Mouse (Mus musculus): Measurements from ENCODE around the gene 1500009C09Rik. TPM values are rescaled to one million over a fixed set of nuclear protein-coding genes. Genes with fewer than 3 reads are reported as not detected.

1500009C09Rik gene
- 0.08 TPM in 1 of 2 replicates, not detected in the other for polyA plus RNA-seq (2015; fragmentation: Nextera tagmentation; extraction: Ambion mirVana)

DNA sequence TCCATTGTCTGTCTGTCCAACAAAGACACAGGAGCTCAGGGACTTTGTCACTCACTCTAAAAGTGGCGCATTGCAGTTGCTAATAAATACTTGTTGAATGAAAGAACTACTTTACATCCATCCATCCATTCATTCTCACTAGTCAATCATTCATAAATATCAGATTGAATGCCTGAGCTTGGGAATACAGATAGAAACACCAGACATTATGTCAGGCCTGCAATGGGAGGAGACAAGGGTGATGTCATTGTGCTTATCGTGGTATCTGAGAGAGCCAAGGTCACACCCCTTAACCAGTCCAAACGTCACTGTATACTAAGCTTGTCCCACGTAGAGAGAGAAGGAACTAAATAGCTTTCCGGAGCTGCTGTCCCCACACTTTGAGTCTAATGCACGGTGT is at the start of gene 1500009C09Rik:
Gene 1500009C09Rik, plus strand, starts transcription at position 301 of the 400 bp plus-strand sequence.
- H3K27me3 ChIP-seq (replicated peaks), result 0 out of 2 replicates have a peak, but pooled peaks cover 2% of the 10 kb centered on the region
- no peak within 1 kb of the TSS for H3K4me3 ChIP-seq (replicated peaks)
- H3K9me3 ChIP-seq, result no peaks in the 10 kb centered on the region
- no peak within 1 kb of the TSS for H3K4me2 ChIP-seq
- 78% methylated on average over 6 of the region's 6 CpGs for WGBS
- H3K36me3 ChIP-seq, result no peaks in the 10 kb centered on the region
- ATAC-seq (ENCODE audit: insufficient read depth, low FRiP score, low read depth), result no peak
- 0 out of 2 replicates have a peak, but pooled peaks cover 3% of the 10 kb centered on the region for H3K4me1 ChIP-seq
- no peak within 1 kb of the TSS for H3K9ac ChIP-seq
- no peak within 1 kb of the TSS for H3K27ac ChIP-seq

DNA sequence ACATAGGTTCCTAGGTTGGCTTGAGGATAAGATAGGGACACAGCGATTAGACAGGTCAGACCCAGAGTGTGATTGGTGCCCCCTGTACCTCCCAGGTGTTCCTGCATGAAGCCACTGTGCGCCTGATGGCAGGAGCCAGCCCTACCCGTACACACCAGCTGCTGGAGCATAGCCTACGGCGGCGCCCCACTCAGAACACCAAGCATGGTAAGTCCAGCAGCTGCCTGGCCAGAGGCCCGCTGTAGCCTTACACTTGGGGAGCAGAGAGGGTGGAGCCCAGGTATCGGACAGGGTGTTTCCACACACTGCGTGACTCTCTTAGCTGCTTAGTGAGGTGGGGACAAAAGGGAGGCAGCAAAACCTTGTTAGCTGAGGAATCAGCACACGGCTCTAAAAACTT is 49.1 kb upstream of the 1500009C09Rik start:
- no peak overlapping the region for H3K4me2 ChIP-seq
- H3K9ac ChIP-seq, result no peak overlapping the region
- 83% methylated on average over 10 of the region's 10 CpGs for WGBS
- no peak for ATAC-seq (ENCODE audit: insufficient read depth, low FRiP score, low read depth)
- no peak overlapping the region for H3K27ac ChIP-seq
- peaks cover 67% of the 10 kb centered on the region for H3K36me3 ChIP-seq
- peaks cover 13% of the 10 kb centered on the region for H3K4me1 ChIP-seq
- no peak overlapping the region for H3K4me3 ChIP-seq (replicated peaks)
- no peaks in the 10 kb centered on the region for H3K9me3 ChIP-seq
- peaks cover 34% of the 10 kb centered on the region for H3K27me3 ChIP-seq (replicated peaks)

DNA sequence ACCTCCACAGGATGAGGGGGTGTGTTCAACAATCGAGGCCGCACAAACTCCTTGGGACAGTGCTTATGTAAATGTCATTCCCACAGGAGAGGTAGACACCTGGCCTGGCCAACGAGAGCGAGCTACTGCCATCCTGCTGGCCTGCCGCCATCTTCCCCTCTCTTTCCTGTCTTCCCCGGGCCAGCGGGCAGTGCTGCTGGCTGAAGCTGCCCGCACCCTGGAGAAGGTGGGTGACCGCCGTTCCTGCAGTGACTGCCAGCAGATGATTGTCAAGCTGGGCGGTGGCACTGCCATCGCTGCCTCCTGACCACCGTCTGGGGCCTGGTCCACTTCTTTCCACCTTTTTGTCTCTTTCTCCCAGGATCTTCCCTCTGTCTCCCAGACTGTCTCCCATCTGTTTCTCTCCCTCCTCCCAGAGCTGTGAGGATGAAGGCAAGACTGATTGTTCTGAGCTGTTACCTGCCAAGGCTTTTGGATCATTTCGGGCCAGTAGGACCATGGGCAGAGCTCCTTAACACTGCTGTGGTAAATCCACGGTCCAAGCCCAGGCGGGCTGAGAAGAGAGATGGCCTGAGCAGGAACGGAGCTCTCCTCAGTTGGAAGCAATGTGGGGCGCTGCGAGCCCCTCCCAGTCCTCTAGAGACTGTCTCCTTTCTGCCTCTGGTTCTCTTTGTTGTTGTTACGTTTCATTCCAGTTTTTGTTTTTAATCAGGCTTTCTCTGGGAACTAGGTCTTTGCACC is 48.4 kb upstream of the 1500009C09Rik start:
- WGBS, result 87% methylated on average over 20 of the region's 20 CpGs
- no peak for ATAC-seq (ENCODE audit: insufficient read depth, low FRiP score, low read depth)

DNA sequence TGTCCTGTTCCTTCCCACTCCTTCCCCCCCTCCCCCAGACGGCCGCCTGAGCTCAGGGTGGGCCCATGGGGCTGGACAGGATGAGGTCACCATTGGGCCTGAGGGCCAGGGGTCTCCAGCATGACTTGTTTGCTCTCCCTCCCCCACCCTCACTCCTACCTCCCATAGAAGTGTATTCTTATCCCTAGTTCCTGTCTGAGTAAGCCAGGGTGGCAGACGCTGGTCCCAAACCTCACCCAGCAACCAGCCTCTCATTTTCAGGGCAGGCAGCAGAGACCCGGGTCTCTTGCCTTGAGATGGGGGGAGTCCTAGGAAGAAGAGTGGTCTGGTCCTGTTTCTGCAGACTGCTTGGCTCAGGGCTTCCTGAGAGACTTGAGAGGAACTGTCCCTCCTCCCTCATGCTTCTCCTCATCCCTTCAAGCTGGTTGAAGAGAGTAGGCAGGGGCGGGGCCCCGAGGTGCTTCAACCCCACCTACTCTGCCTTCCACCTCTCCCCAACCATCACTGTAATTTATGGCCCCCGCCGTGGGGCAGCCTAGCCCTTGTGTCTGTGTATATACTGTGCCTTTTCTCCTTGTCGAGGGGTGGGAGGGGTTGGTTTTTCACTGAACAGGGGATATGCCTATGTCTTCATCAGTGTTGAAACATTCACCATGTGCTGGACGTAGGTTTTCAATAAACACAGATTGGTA is 47.4 kb upstream of the 1500009C09Rik start:
- no peak for ATAC-seq (ENCODE audit: insufficient read depth, low FRiP score, low read depth)
- Histone ChIP-seq H3K4me1 (peaks cover 13% of the 10 kb centered on the region), H3K27me3 (replicated peaks) (peaks cover 42% of the 10 kb centered on the region), H3K9ac (no peak overlapping the region), H3K4me2 (no peak overlapping the region), H3K9me3 (no peaks in the 10 kb centered on the region), H3K27ac (no peak overlapping the region), H3K4me3 (replicated peaks) (no peak overlapping the region), H3K36me3 (peaks cover 51% of the 10 kb centered on the region)
- 49% methylated on average over 10 of the region's 10 CpGs for WGBS

More for the DNA sequence above, 48.4 kb upstream of the 1500009C09Rik start:
- H3K27ac ChIP-seq, result no peak overlapping the region
- H3K4me3 ChIP-seq (replicated peaks), result no peak overlapping the region
- no peak overlapping the region for H3K4me2 ChIP-seq
- peaks cover 39% of the 10 kb centered on the region for H3K27me3 ChIP-seq (replicated peaks)
- H3K36me3 ChIP-seq, result peaks cover 62% of the 10 kb centered on the region
- H3K9ac ChIP-seq, result no peak overlapping the region
- H3K4me1 ChIP-seq, result peaks cover 13% of the 10 kb centered on the region
- H3K9me3 ChIP-seq, result no peaks in the 10 kb centered on the region

DNA sequence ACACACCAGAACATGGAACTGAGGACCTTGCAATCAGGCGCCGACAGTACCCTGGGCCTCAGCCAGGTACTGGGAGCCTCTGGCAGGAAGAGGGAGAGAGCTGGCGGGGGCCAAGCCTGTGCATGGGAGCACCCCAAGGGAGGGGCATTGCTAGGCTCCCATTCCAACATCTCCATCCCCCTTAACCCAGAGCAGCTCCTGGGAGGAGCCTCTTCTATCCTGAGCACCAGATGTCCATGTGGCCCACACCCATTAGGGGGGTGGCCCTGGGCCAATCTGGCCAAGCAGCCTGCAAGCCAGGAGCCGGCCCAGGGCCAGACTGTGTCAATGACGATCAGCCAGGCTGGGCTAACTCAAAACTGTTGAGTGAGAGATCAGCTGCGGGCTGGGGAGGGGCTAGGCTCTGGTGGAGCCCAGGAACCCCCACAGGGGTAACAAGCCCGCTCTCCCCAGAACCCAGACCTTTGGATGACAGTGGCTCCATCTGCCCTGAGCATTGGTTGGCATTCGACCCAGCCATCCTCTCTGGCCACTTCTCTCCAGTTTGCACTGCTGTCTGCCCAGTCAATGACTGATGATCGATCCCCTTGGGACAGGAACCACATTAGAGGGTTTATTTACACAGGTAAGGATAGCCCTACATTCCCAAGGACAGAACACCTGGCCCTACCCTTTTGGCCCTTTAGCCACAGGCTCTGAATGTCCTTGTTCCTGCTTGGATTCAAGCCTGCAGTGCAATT is 45.7 kb upstream of the 1500009C09Rik start:
- Histone ChIP-seq H3K4me1 (peaks cover 15% of the 10 kb centered on the region), H3K9me3 (no peaks in the 10 kb centered on the region), H3K4me3 (replicated peaks) (no peak overlapping the region), H3K9ac (no peak overlapping the region), H3K36me3 (peaks cover 37% of the 10 kb centered on the region), H3K27me3 (replicated peaks) (peaks cover 59% of the 10 kb centered on the region), H3K4me2 (peak overlapping the region; percentile 27; the same call in 1 of the 2 replicates), H3K27ac (no peak overlapping the region)
- 42% methylated on average over 9 of the region's 9 CpGs for WGBS
- peak; percentile 72 for ATAC-seq (ENCODE audit: insufficient read depth, low FRiP score, low read depth)

DNA sequence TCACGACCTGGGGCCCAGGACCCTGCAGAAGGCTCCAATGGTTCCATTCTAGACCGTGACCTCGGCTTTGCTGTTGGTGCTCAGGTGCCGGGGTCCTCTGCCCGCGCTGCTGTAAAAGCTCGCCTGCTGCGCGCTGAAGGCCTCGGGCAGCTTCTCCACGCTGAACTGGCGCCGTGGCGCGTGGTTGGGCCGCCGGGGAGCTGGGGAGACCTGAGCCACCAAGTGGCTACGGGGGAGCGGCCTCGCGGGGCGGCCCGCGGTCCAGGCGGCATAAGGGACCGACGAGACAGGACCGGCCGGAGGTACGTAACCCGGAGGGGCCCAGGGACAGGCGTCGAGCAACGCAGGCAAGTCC is 45.1 kb upstream of the 1500009C09Rik start:
- ATAC-seq (ENCODE audit: insufficient read depth, low FRiP score, low read depth), result no peak
- WGBS, result 20% methylated on average over 34 of the region's 34 CpGs
- peaks cover 64% of the 10 kb centered on the region for H3K27me3 ChIP-seq (replicated peaks)
- peaks cover 33% of the 10 kb centered on the region for H3K36me3 ChIP-seq
- peaks cover 21% of the 10 kb centered on the region for H3K4me1 ChIP-seq
- peak overlapping the region; percentile 27 for H3K4me2 ChIP-seq
- H3K9ac ChIP-seq, result no peak overlapping the region
- H3K9me3 ChIP-seq, result no peaks in the 10 kb centered on the region
- no peak overlapping the region for H3K4me3 ChIP-seq (replicated peaks)
- H3K27ac ChIP-seq, result no peak overlapping the region

DNA sequence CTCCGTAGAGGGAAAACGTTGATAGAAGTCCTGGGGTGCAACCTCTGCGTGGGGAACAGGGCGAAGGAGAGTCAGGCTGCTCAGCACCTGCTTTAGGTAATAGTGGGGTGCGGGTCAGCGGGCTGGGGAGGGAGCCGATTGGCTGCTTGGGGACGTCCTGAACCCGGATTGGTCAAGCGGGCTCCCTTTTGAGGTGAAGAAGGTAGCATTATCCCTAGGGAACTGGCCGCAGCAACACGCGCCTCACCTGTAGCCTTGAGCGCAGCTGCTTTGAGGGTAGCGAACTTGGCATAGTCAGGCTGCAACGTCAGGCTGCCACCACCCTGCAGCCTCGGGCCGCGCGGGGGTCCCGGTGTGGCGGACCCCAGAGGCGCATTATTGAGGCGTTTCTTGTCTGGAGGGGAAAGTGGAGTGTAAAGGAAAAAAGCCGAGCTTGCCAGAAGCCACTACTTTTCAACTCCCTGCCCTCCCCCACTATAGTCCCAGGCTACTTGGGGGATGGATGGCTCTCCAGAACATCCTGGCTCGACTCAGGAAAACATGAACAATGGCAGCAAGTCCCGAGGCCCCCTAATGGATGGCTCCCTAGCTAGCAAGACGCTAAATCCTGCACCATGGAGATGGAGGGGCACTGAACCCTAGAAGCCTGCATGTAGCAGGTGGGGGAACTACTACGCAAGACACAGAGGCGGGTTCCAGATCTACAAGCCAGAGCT is 44.5 kb upstream of the 1500009C09Rik start:
- no peaks in the 10 kb centered on the region for H3K9me3 ChIP-seq
- peaks cover 70% of the 10 kb centered on the region for H3K27me3 ChIP-seq (replicated peaks)
- no peak for ATAC-seq (ENCODE audit: insufficient read depth, low FRiP score, low read depth)
- no peak overlapping the region for H3K4me3 ChIP-seq (replicated peaks)
- H3K4me1 ChIP-seq, result peaks cover 27% of the 10 kb centered on the region
- peak overlapping the region; percentile 27 for H3K4me2 ChIP-seq
- H3K9ac ChIP-seq, result no peak overlapping the region
- WGBS, result 30% methylated on average over 30 of the region's 30 CpGs
- peaks cover 29% of the 10 kb centered on the region for H3K36me3 ChIP-seq
- no peak overlapping the region for H3K27ac ChIP-seq

DNA sequence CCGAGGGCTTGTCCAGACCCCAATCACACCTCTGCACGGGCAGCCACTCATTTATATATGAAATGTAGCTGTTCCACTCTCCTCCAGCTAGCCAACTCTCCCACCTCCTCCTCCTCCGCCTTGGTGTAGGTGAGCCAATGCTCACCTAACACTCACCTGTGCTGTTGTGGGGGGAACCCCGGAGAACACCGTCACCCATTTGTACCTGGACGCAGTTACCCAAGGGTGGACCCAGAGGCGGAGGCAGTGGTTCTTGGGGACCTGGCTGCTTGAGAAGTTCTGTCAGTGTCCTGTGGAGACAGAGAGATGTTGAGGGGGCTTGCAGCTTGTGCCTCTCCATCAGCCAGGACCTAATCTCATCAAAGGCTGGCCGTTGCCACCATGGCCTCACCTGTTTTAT is 43.9 kb upstream of the 1500009C09Rik start:
- Histone ChIP-seq H3K36me3 (peaks cover 22% of the 10 kb centered on the region), H3K9me3 (no peaks in the 10 kb centered on the region), H3K4me3 (replicated peaks) (no peak overlapping the region), H3K27me3 (replicated peaks) (peaks cover 77% of the 10 kb centered on the region), H3K4me1 (peaks cover 29% of the 10 kb centered on the region), H3K9ac (no peak overlapping the region), H3K27ac (no peak overlapping the region), H3K4me2 (no peak overlapping the region)
- no peak for ATAC-seq (ENCODE audit: insufficient read depth, low FRiP score, low read depth)
- WGBS, result 83% methylated on average over 8 of the region's 8 CpGs

DNA sequence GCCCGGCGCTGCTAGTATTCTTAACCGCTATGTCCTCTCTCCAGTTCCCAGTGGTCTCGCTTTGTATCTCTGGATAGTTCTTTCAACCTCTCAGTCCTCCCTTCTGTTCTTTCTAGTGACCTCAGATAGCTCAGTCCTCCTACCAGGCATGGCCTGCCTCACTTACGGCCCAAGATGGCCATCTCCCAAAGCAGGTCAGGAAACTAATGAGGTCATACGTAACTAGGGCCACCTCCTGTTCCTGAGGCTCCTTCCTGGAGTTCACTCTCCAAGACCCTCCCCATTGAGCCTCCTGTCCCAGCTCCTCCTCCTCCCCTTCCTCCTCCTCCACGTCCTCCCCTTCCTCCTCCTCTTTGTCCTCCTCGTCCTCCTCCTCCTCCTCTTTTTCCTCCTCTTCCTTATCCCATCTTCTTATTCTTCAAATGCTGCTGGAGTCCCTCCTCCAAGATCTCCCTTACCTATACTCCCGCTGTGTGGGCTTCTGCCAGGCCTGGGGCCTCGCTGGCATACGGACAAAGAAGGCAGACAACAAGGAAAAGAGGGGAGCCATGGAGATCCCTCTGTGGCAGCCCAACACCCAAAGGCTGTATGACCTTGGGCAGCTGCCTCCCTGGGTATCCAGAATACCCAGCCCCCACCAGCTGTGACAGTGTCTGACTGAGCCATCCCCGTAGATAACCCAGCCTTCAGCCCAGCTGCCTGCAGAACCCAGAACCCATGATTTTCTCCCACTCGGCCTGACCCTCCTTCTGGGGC is 42.7 kb upstream of the 1500009C09Rik start:
- peaks cover 12% of the 10 kb centered on the region for H3K36me3 ChIP-seq
- H3K4me1 ChIP-seq, result peaks cover 29% of the 10 kb centered on the region
- H3K27ac ChIP-seq, result no peak overlapping the region
- no peak overlapping the region for H3K4me3 ChIP-seq (replicated peaks)
- H3K4me2 ChIP-seq, result no peak overlapping the region
- 80% methylated on average over 13 of the region's 13 CpGs for WGBS
- no peak for ATAC-seq (ENCODE audit: insufficient read depth, low FRiP score, low read depth)
- no peaks in the 10 kb centered on the region for H3K9me3 ChIP-seq
- H3K27me3 ChIP-seq (replicated peaks), result peaks cover 83% of the 10 kb centered on the region
- H3K9ac ChIP-seq, result no peak overlapping the region

DNA sequence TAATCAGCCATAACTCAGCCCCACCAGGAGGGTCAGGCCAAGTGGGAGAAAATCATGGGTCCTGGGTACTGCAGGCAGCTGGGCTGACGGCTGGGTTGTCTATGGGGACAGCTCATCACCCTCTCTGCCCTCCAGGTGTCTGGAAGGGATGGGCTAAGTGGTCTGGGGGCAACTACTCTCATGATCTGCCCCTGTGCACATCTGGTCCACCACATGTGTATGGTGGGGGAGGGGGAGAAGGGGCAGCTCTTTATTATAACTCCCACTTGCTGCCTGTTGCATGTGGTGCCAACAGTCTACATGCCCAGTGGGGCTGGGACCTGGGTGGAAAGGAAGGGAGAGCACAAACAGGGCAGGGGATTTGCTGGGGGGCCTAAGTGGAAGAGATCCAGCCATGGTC is 41.4 kb upstream of the 1500009C09Rik start:
- H3K36me3 ChIP-seq, result no peaks in the 10 kb centered on the region
- no peak overlapping the region for H3K4me3 ChIP-seq (replicated peaks)
- H3K4me1 ChIP-seq, result peaks cover 26% of the 10 kb centered on the region
- no peak for ATAC-seq (ENCODE audit: insufficient read depth, low FRiP score, low read depth)
- no peak overlapping the region for H3K9ac ChIP-seq
- H3K27ac ChIP-seq, result no peak overlapping the region
- WGBS, result 53% methylated on average over 1 of the region's 1 CpGs
- H3K27me3 ChIP-seq (replicated peaks), result peaks cover 85% of the 10 kb centered on the region
- H3K4me2 ChIP-seq, result no peak overlapping the region
- H3K9me3 ChIP-seq, result no peaks in the 10 kb centered on the region

DNA sequence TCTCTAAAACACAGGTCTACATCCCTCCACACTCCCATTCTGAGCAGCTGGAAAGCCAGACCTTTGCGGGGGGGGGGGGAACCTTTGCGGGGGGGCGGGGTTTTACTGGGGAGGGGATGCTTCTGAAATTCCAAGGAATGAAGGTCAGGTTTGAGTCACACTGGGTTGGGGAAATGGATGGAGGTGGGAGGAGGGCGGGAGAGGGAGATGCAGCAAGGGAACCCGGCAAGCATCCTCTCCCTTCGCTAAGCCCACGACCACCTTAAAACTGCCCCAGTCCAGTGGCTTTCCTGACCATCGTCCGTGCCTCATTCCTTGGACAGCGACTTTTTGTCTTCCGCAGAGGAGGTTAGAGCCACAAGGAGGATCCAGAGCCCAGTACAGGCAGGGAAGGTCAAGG is 40.9 kb upstream of the 1500009C09Rik start:
- H3K9ac ChIP-seq, result no peak overlapping the region
- 3% methylated on average over 11 of the region's 11 CpGs for WGBS

More for the DNA sequence above, 40.9 kb upstream of the 1500009C09Rik start:
- peaks cover 86% of the 10 kb centered on the region for H3K27me3 ChIP-seq (replicated peaks)
- ATAC-seq (ENCODE audit: insufficient read depth, low FRiP score, low read depth), result no peak
- H3K4me1 ChIP-seq, result peaks cover 25% of the 10 kb centered on the region
- H3K4me2 ChIP-seq, result peak overlapping the region; percentile 89
- H3K9me3 ChIP-seq, result no peaks in the 10 kb centered on the region
- H3K4me3 ChIP-seq (replicated peaks), result peak overlapping the region; percentile 47; the same call in 1 of the 2 replicates
- H3K27ac ChIP-seq, result no peak overlapping the region
- no peaks in the 10 kb centered on the region for H3K36me3 ChIP-seq

Measured in stomach, embryonic 15.5 days (tissue).